Mouse (Mus musculus) myocyte (in vitro differentiated cells): ENCODE results near the gene Ccl4.

ENCODE experiments used
- E2F4 ChIP-seq: IDR thresholded peaks from one replicate; pipeline ENCODE4 v1.6.1; 2011; ENCODE audit warnings: mild to moderate bottlenecking, control low read depth, moderate library complexity; ENCODE audit not compliant: insufficient read depth
- MAX ChIP-seq: IDR thresholded peaks from one replicate; pipeline ENCODE4 v1.6.1; 2011; ENCODE audit warnings: low read depth, mild to moderate bottlenecking, control low read depth
- POLR2A ChIP-seq: IDR thresholded peaks from one replicate; pipeline ENCODE4 v1.6.1; 2011; ENCODE audit warnings: low read depth, mild to moderate bottlenecking, control low read depth, moderate library complexity; ENCODE audit not compliant: insufficient read length
- POLR2AphosphoS2 ChIP-seq: IDR thresholded peaks from one replicate; pipeline ENCODE4 v1.6.1; 2011; ENCODE audit warnings: low read depth, control low read depth; ENCODE audit not compliant: insufficient read length
- USF1 ChIP-seq: IDR thresholded peaks from one replicate; pipeline ENCODE4 v1.6.1; 2011; ENCODE audit warnings: low read depth, mild to moderate bottlenecking, control low read depth, moderate library complexity

DNA sequence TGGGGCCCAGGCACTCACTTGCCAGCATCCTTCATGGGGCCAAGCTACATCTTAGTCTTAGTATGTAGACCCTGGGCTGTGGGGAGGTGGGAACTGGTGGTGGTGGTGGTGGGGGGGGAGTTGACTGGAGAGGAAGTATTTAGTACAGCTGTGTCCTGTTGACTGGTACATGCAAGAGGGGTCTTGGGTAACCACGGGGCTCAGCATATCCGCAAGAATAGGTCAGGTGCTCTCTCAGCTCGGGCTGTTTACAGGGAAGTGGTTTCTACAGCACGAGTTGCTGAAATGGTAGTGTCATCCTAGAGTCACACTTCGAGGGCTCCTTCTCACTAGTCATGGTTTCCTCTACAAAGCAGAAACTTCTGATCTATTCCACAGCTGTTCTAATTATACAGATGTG lies 22.2 kb upstream of the Ccl4 start:
- no peak for TF ChIP-seq POLR2AphosphoS2
- no peak for TF ChIP-seq E2F4
- TF ChIP-seq POLR2A, result no peak
- TF ChIP-seq USF1, result no peak
- TF ChIP-seq MAX, result no peak
